Mouse (Mus musculus): ENCODE results near the gene Palm2.

- TF ChIP-seq CTCF (IDR thresholded peaks at IDR 0.05; ENCODE audit: borderline replicate concordance, insufficient read depth, low read length) (no peak), POLR2A (IDR thresholded peaks at IDR 0.05; ENCODE audit: low read depth, low read length) (peak; percentile 47)
Observed at GRCm38 (mm10) chr4:57567666-57568206, 133.7 kb downstream of the Palm2 start, which contains the start of gene Pakap.

All from embryonic fibroblast, embryonic 13.5 days (primary cell).